Mouse (Mus musculus) E14TG2a.4 (cell line): ENCODE data around the gene Olfr744.
"Not testable (repeated sequence)": the region's sequence is repeated elsewhere in the genome, so short reads cannot be mapped to it uniquely, and the experiment has no call there.

Experiments used
- H3K27me3 ChIP-seq: 2 replicates; pipeline ENCODE4 v1.6.1; 2014; ENCODE audit warnings: low read length, control low read depth; ENCODE audit not compliant: insufficient read depth
- H3K36me3 ChIP-seq: 2 replicates; pipeline ENCODE4 v1.6.1; 2014; ENCODE audit warnings: low read length, control low read depth; ENCODE audit not compliant: insufficient read depth
- H3K4me1 ChIP-seq: replicated peaks from 2 replicates; pipeline ENCODE4 v1.6.1; 2014; ENCODE audit warnings: low read depth, low read length, control low read depth
- H3K4me3 ChIP-seq: replicated peaks from 2 replicates; pipeline ENCODE4 v1.5.1; 2014; ENCODE audit warnings: mild to moderate bottlenecking, low read length
- H3K9me3 ChIP-seq: 2 replicates; pipeline ENCODE4 v1.6.1; 2014; ENCODE audit warnings: low read length, control low read depth
- CTCF ChIP-seq: conservative IDR thresholded peaks from 2 replicates; pipeline ENCODE4 v1.5.1; 2014; ENCODE audit warnings: low read length
- NANOG ChIP-seq: IDR thresholded peaks from 2 replicates; pipeline ENCODE4 v1.6.1; 2014; ENCODE audit warnings: borderline replicate concordance, low read length, mixed read lengths
- POU5F1 ChIP-seq: IDR thresholded peaks from 2 replicates; pipeline ENCODE4 v1.6.1; 2014; ENCODE audit warnings: low read length, borderline replicate concordance

Gene Olfr744

DNA sequence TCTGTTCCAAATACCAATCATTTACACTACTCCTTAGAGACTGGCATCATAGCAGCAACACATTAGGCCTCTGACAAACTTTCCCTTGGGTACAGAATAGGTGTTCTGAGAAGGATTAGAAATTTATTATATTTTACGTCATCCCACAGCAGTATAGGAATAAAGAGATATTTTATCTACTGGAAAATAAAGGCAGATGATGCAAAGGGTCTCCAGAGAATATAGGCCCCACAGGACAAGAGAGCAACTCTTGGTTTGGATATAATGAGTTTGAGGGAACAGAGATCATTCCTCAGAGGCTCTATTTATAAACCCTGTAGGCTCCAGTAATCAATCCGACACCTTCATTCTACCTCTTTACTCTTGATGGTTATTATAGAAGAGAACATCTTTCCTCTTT is at the start of gene Olfr744:
Gene Olfr744 (plus strand): TSS at position 301 of the 400 bp plus-strand sequence.
- H3K9me3 ChIP-seq: no peaks in the 10 kb centered on the region
- no peak within 1 kb of the TSS for H3K4me3 ChIP-seq
- H3K36me3 ChIP-seq: no peaks in the 10 kb centered on the region
- H3K4me1 ChIP-seq: no peaks in the 10 kb centered on the region
- no peaks in the 10 kb centered on the region for H3K27me3 ChIP-seq
- no peak for TF ChIP-seq POU5F1
- no peak for TF ChIP-seq CTCF
- TF ChIP-seq NANOG: no peak

DNA sequence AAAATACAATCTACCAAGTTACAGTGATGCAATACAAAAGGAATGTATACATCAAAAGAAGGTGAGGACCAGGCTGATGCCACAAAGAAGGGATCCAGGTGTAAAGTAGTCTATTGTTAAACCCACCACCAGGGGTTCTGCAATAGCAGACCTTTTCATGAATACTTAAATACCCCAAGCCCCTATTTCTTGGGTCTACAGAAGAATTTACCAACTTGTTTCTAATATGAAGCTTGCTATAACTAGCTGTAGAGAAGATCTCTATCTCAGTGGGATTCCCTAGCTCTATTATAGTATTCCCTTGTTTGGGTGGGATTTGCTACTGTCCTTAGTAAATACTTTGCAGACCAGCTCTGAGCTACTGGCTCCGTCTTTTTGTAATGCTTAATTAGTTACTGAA is 41.6 kb upstream of the Olfr744 start:
- not testable (repeated sequence) for H3K4me3 ChIP-seq, H3K27me3 ChIP-seq, H3K36me3 ChIP-seq, H3K4me1 ChIP-seq
- peaks cover 19% of the 10 kb centered on the region for H3K9me3 ChIP-seq

DNA sequence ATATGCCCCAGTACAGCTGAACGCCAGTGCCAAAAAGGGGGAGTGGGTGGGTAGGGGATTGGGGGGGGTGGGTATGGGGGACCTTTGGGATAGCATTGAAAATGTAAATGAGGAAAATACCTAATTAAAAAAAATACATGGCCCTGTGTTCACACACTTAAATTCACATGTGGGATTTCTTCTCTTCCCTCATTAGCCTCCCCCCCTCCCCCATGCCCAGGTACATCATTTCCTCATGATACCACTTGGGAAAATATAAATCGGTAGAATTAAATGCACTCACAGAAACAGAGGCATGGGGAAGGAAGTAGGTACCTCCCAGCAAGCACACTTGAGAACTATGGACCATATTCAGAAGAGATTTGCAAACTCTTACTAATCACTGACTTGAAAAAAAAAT is 24.4 kb downstream of the Olfr744 start, which contains the start of gene Olfr745:
Gene Olfr745 (plus strand): TSS at position 301 of the 400 bp plus-strand sequence.
- H3K9me3 ChIP-seq: no peaks in the 10 kb centered on the region
- H3K36me3 ChIP-seq: no peaks in the 10 kb centered on the region
- no peaks in the 10 kb centered on the region for H3K4me1 ChIP-seq
- H3K4me3 ChIP-seq: no peak within 1 kb of the TSS
- TF ChIP-seq CTCF (no peak), POU5F1 (no peak), NANOG (no peak)
- no peaks in the 10 kb centered on the region for H3K27me3 ChIP-seq

DNA sequence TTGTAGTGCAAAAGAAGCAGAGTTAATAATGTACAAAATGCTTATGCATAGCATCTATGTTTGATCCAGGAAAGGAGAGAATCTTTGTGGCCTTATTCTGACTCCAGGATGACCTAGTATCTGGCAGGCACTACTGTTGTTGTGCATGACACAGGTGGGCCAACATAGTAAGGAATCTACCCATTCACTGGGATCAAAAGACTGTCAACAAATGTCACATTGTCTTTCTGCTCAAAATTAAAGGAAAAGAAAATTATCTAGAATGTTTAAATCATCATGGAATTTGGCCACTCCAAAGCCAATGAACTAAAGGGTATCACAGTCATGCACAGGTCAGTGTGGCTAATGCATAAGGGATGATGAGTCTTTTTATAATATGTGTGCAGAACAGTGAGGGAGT is 32.1 kb downstream of the Olfr744 start, which contains the start of gene Olfr746:
Gene Olfr746 (plus strand): TSS at position 301 of the 400 bp plus-strand sequence.
- Histone ChIP-seq H3K36me3 (no peaks in the 10 kb centered on the region), H3K4me1 (no peaks in the 10 kb centered on the region), H3K4me3 (no peak within 1 kb of the TSS), H3K27me3 (no peaks in the 10 kb centered on the region), H3K9me3 (no peaks in the 10 kb centered on the region)
- TF ChIP-seq NANOG (no peak), POU5F1 (no peak), CTCF (no peak)
